Mouse (Mus musculus) monocyte, adult 5-6 weeks (primary cell): Measurements from ENCODE around the gene Ap1s3. TPM values are rescaled to one million over a fixed set of nuclear protein-coding genes. Genes with fewer than 3 reads are reported as not detected.

Source experiments
- ATAC-seq: fragments of 153-309, 156-312 bp; replicated peaks from 2 replicates; pipeline ENCODE4 v1.8.0; 2017; ENCODE audit warnings: mild to moderate bottlenecking; ENCODE audit not compliant: low TSS enrichment, insufficient number of reproducible peaks, severe bottlenecking, poor library complexity, low FRiP score
- total RNA-seq: library from RNA; stranded (forward); fragments of 200-1000, 200-491, 200-594 nt; gene quantifications from 3 replicates; pipeline ENCODE4 v1.2.3, GENCODE M21; 2017

Gene Ap1s3
- total RNA-seq, 1 experiment from 2014 or later: 2.7 TPM

DNA sequence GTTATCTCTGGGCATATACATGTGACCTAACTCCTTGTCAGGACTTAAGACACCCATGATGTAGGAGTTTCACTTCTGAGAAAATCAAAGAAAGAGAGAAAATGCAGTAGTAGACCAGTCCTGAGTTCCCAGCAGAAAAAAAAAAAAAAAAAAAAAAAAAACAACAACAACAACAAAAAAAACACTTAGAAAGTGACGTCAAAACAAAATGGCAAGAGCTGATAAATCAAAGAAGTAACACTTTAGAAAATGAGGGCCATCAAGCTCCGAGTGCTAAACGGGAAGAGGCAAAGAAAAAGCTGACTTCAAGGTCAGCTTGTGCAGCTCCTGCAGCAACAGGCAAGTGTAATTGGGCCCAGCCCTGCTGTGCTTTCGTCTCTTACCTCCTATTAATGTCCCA, 3.9 kb upstream of the Ap1s3 start:
- no peak for ATAC-seq

DNA sequence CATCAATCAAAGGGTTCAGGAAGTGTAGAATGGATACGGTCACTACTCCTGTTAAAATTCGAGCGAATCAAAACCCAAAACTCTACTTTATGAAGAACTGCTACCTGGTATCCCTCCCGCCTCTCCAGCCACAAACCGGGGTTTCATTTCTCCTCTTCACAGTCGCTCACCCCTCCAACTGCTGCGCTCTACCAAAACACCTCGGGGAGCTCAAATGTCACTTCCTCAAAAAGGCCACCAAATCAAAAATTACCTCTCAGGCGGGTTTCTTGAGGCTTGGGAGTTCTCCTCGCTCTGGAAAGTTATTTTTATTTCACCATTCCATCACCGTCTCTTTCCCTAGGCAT, 603 bp downstream of the Ap1s3 start:
- peak; percentile 51; the same call in 1 of the 2 replicates for ATAC-seq

DNA sequence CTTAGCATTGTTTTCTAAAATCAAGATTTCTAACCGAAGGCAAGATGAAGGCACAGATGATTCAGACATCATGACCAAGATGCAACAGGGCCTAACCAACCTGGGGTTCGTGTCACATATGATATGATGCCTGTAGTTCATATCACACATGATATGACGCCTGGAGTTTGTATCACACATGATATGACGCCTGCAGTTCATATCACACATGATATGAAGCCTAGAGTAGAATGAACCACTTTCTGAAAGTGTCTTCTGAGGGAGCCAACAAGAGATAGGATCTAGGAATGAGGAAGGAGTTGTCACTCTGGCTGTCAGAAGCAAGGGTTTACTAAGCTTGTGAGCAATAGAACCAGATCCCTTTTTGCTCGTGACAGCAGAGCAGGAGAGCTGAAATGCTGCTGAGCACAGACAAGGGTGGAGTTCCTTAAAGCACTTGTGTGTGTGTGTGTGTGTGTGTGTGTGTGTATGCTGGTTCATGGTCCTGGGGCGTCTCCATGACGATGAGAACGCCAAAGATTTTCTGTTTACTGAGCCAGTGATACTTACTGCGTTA, 2.3 kb downstream of the Ap1s3 start:
- ATAC-seq: no peak

DNA sequence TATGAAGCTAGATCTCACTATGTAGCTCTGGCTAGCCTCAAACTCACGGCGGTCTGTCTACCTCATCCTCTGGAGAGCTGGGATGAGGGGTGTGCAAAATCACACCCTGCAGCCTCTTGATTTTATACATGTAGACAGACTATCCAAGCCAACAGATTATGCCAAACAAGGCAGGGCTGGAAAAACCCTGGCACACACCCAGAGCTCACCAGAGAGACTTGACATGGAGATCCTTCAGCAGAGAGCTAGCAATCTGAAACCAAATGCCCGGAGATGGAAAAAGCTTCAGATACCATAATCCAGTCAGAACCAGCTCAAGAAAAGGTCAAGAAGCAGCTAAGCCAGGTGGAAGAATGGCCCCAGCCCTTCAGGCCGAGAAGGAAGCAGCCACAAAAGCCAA, 6.9 kb downstream of the Ap1s3 start:
- no peak for ATAC-seq

DNA sequence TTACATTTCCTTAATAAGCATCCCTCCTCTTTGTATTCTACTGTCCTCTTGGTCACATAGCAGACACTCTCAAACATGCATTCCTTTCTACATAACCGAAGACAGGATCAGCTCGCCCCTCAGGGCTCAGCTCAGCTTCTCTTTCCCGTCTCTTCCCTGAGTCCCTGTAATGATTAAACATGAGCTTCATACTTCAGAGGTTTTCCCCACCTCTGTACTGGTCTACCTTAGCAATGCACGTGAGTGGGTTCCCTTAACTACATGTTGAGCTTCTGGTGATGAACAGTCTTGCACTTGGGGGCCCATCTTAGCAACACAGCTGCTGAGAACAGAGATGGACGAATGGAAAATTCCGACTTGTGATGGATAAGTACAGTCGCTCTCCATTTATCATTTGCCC, 12.2 kb downstream of the Ap1s3 start:
- no peak for ATAC-seq

DNA sequence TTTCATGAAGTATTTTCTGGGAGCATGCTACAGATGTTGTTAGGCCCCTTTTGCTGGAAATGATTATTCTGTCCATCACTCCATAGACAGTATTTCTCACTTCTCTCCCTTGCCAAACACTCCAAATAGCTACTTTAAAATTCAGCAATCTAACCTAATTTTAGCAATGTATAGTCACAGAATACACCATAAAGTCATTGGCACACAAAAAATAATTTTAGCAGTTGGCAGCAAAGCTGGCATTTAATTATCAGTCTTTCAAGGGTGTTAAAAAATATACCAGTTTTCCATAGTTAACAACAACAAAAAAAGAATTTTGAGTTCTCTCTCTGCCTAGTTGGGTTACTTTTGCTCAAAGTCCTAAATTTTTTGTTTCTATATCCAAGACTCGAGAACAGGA, 14.4 kb downstream of the Ap1s3 start:
- no peak for ATAC-seq

DNA sequence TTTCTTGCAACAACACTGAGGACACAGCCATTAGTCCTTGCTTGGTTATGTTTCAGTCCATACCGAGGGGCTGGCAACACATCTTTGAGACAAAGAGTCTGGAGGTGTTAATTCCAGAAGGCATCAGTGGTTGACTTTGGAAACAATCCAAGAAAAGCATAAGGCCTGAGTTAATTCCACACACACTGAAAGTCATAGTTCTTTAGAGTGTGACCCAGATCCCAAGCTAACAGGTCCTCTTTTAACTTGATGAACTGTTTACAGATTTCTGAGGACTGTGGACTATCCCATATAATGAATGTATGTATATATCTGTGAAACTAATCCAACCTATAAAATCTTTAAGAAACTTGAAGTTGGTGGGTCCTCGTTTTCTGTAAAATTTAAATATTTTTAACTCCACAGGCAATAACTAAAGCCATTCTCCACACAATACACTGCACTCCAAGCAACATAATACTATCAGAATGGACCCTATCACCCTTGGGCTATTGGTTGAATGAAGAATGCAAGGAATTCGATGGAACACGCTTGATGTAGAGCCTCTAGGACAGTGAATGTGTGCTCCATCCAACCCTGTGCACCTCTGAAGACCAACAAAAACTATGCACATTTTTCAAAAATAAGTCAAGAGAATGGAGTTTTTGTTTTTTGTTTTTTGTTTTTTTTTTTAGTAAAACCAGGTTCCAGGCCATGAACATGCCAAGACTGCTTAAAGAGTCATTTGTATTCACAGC, 15.8 kb downstream of the Ap1s3 start:
- ATAC-seq: no peak

DNA sequence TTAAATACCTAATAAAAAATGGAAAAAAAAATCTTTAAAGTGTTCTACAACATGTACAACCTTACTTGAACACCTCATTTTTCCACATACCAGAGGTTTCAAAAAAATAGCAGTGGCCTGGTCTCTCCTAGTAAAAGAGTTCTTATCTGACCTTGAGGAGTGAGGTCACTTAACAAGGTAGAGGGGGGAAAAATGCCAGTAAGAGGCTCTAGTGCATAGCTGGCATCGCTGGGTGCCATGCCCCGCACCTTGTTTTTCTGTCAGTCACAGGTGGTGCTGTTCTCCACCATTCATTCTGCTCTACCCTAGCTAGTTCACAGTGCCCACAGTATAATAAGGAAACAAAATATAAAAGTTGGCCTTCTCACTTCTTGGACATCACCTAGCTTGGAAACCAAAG, 16.8 kb downstream of the Ap1s3 start:
- ATAC-seq: no peak

DNA sequence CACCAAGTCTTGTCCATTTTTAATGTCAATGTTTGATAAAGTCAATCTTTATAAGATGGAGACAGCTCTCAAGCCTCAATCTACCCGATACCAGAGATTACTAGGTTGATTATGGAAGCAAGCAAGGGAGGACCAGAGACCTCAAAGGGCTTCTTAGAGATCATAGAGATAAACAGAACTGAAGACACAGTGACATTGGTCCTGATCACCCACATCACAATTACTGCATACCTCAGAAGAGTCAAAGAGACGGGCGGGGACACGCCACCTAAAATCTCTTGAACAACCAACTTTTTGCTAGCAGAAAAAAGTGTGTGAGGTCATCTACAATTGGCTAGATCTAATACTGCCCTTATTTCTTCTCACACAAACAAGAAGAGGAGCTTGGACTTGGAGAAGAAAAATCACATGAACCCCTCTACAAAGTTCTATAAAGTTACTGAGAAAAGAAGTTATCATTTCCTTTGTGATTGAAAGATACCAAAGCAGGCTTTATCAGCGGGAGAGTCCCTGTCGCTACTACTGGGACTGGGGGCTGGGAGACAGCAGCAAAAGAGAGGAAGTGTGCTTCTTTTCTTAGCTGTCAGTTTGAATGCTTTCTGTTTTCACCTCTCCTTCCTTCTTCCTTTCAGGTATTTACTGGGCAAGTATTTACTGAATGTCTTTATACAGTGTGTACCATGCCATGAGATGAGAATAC, 28.2 kb downstream of the Ap1s3 start:
- ATAC-seq: no peak

DNA sequence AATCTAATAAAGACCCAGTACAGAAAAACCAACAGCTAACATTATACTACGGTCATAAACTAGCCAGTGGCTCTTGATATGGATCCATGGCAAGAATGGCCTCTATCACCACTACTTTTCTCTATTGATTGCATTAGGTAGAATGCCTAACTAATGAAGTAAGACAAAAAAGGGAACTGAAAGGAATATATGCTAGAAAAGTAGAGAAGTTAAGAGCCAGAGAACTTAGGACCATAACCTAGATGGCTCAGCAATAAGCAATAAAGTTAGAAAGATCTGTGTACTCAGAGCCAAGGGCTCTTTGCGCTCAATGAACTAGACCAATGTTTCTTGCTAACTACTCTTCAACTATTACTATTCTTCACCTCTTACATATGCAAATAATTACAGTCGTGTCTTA, 29.1 kb downstream of the Ap1s3 start:
- no peak for ATAC-seq

DNA sequence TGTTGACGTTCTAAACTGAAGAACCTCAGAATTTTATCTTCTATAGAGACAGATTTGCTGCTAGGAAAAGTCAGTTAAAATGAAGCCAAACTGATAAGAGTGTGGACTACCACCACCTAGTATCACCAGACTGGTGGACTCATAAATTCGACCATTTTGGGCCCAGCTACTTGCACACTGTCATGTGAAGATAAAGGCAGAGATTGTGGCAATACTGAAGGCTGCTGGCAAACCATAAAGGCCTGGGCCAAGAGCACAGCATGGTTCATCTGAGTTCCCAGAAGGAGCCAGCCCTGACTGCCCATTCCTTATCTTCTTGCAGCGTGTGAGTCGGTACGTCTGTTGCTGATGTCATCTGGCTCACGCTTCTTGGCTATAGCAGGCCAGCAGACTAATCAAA, 30.4 kb downstream of the Ap1s3 start:
- no peak for ATAC-seq

DNA sequence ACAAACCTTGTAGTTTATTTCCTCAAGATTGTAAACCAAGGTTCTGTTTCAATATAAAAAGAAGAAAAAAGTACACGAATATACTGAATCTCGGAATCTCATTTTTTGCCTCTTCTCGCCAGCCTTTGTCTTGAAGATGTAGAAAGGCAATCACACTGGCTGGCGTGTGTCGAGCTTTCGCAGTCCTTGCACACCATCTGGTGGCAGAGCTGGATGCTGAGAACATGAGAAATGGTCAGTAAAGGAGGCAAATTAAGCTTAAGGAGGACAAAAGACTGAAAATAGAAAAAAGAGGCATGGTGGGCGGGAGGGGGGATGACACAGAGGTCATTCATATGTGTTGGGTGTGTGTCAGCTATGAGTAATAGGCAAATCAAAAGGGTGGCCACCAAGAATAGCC, 31.6 kb downstream of the Ap1s3 start:
- no peak for ATAC-seq

DNA sequence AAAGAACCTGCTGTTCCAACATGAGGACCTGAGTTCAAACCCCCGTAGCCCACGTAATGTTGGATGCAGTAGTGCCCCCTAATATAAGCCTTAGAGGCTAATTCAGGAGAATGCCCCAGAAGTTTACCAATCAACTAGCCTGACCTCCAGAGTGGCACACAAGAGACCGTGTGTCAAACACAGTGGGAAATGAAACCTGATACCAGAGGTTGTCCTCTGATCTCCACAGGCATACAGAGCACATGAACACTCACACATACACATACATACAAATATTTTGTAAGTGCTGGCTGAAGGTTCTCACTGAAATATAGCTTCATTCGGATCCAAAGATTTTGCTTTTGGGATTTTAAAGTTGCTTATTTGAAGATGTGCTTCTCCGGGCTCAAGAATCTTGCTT, 32.1 kb downstream of the Ap1s3 start:
- ATAC-seq: no peak

DNA sequence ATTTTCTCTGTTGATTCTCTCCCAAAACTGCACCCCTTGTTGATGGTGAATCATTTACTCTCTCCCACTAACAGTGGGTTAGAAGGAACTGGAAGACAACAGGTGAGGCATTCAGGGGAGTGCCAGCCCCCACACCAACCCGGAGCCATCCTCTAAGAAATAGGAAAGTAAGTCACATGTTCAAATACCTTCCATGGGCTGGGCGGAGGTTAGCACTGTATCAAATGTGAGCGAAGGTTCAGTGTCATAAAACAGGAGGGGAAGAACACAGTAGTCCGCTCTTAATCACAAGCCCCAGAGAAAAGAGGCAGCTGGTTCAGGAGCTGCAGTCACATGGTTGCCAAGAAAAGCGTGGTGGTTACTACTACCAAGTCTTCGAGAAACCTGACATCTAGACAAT, 32.7 kb downstream of the Ap1s3 start:
- no peak for ATAC-seq

DNA sequence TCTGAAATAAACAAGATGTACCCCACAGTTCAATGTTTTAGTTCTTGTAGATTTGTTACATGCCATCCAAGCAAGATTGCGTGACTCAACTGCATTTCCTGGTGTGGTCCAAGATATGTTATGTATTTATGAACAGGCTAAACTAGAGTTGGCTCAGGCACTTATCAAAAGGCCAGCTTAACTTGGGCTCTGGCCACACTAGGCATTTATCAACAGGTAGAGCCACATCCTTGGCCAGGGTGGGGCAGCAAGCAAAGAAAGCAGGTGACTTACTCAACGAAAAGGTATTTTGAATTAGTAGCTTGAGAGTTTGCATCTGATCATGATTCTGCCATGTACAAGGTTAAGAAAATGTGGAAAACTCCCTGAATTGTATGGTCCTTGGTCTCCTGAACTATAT, 34.0 kb downstream of the Ap1s3 start:
- ATAC-seq: no peak

DNA sequence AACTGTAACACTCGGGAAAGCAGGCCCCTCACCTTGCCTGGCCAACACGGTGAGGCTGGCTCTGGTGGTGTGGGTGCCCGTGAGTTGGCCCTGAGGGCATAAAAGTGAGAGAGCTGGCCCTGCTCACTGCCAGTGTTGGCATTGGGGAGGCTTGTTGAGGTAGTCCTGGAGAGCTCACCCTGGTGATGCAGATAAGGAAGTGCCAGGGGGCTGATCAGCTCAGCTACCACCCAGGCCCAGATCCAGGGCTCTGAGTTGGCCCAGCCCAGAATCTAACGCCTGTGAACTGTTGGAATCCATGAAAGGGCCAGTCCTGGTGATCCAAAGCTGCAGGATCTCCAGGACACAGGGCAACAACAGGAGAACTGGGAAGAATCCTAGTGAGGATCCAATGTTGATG, 40.3 kb downstream of the Ap1s3 start:
- no peak for ATAC-seq

DNA sequence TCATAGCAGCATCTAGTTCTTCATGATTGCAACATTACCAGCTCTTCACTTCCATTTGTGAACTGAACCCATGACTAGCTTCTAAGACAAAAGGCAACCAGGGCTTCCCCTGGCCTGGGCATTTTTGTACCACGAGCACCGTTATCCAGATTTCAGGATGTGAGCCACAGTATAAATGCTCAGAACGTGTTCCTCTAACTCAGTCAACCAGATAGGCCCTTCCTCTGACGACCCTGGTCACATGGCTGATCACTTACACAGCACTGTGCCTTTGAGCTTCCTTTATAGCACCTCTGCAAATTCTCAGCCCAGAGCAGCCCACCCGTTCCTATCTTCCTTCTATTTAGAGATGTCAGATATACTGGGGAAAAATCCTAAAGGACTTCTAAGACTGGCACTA, 42.0 kb downstream of the Ap1s3 start:
- 0 out of 2 replicates have a peak, but pooled peaks have one; percentile 31 for ATAC-seq

DNA sequence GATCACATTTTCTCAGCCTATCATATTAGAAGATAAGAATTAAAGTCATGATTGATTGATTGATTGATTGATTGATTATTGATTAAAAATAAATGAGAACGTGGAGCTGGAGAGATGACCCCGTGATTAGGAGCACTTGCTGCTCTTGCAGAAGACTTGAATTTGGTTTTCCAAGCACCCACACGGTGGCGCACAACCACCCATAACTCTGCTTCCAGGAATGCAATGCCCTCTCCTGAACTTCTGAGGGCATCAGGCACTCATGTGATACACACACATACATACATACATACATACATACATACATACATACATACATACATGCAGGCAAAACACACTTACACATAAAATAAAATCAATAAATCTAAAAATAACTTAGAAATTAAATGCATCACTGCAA, 45.6 kb downstream of the Ap1s3 start:
- ATAC-seq: no peak

DNA sequence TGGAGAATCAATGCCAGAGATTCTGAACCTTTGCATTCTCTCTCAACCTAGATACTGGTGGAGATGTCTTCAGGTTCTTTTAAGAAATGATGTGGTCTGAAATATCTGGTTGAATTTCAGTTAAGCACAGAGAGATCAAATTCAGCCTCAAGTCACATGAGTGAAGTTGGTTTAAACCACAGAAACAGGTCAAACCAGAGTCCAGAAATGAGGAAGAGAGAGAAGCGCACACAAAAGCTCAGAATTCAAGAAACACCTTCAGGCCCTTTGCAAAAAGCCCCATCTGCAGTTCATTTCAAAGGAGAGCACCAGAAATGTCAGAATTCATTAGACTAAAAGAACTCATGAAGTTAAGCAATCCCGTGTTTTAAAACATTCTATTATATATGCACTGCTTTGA, 52.3 kb downstream of the Ap1s3 start:
- no peak for ATAC-seq

DNA sequence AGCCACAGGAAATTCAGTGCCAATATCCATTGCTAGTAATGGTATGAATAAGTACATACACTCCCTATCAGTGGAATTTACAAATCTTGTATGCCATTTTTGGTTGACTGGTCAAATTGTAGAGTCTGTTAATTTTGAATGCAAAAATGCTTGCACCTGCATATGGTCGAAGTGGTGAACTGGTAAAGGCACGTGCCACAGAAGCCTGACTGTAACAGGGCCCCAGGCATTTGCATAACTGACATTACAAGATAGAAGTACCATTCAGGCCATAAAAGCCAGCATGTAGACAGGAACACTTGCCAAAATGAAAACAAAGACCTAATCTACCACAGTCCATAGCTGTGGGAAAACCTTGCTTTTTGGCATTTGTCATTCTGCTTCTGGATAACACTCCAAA, 55.3 kb downstream of the Ap1s3 start:
- no peak for ATAC-seq
